Mouse (Mus musculus) forebrain, embryonic 14.5 days (tissue): ENCODE data around the gene Trim44. TPM values are rescaled to one million over a fixed set of nuclear protein-coding genes. Genes with fewer than 3 reads are reported as not detected.

Experiments used
- ATAC-seq: fragments of 200-750 bp; cut with Nextera tagmentation; 2 replicates; pipeline ENCODE4 v1.8.0; 2017; ENCODE audit warnings: mild to moderate bottlenecking, moderate library complexity
- DNase-seq: peaks from one replicate; pipeline ENCODE4 v3.0.0-alpha.2; 2015; ENCODE audit warnings: low spot score
- H3K27ac ChIP-seq: fragments of 300-500 bp; sonication (generic); 2 replicates; pipeline ENCODE4 v1.5.1; 2014; ENCODE audit warnings: low read depth, mild to moderate bottlenecking, control low read depth, low read length, moderate library complexity
- H3K27me3 ChIP-seq: fragments of 300-500 bp; sonication (generic); replicated peaks from 2 replicates; pipeline ENCODE4 v1.6.1; 2014; ENCODE audit warnings: low read length, control low read depth, mixed read lengths; ENCODE audit not compliant: control insufficient read depth, insufficient read depth
- H3K36me3 ChIP-seq: fragments of 300-500 bp; sonication (generic); 2 replicates; pipeline ENCODE4 v1.6.1; 2014; ENCODE audit warnings: low read length, control low read depth; ENCODE audit not compliant: control insufficient read depth, insufficient read depth
- H3K4me1 ChIP-seq: fragments of 300-500 bp; sonication (generic); 2 replicates; pipeline ENCODE4 v1.6.1; 2014; ENCODE audit warnings: antibody characterized with exemption, low read length, control low read depth; ENCODE audit not compliant: control insufficient read depth, insufficient read depth
- H3K4me2 ChIP-seq: fragments of 300-500 bp; sonication (generic); 2 replicates; pipeline ENCODE4 v1.6.1; 2014; ENCODE audit warnings: mild to moderate bottlenecking, control low read depth, low read length
- H3K4me3 ChIP-seq: fragments of 300-500 bp; sonication (generic); 2 replicates; pipeline ENCODE4 v1.5.1; 2014; ENCODE audit warnings: low read depth, low read length, control low read depth
- H3K9ac ChIP-seq: fragments of 300-500 bp; sonication (generic); 2 replicates; pipeline ENCODE4 v1.6.1; 2014; ENCODE audit warnings: mild to moderate bottlenecking, low read length, control low read depth, moderate library complexity
- H3K9me3 ChIP-seq: fragments of 300-500 bp; sonication (generic); replicated peaks from 2 replicates; pipeline ENCODE4 v1.6.1; 2016; ENCODE audit warnings: low read length, control low read depth, mixed read lengths; ENCODE audit not compliant: control insufficient read depth
- WGBS: fragments of 180-500 bp; shearing (Covaris S2); extraction: QIAGEN DNeasy Blood & Tissue Kit; methylation state at CpG from one replicate; pipeline ENCODE4 v1.1.7; 2014; 5-methylcytosine and 5-hydroxymethylcytosine counted together
- polyA plus RNA-seq: library from polyadenylated mRNA; unstranded; fragments of >200 nt; fragmentation: Nextera tagmentation; extraction: Ambion mirVana; gene quantifications from 2 replicates; pipeline ENCODE4 v1.2.1, GENCODE M21; 2014

The Trim44 gene
- polyA plus RNA-seq, 1 experiment from 2014 or later: 29.8 TPM

DNA sequence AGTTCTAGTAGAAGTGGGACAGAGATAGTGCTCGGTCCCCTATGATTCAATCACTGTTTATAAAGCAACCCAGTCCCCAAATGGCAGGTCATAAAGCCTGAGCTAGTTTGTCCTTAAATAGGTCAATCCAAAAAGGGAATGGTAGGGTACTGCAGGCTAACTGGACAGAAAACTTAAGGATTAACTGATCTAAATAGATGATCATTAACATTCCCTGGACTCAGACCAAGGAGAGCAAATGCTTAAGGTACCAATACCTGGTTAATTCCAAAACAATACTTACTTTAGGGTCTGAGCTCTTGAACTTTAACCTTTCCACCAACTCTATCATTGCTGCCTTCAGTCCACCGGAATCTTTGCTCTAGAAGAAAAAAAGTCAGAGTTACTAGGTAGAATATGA lies 27.0 kb downstream of the Trim44 start:
- ATAC-seq: no peak

DNA sequence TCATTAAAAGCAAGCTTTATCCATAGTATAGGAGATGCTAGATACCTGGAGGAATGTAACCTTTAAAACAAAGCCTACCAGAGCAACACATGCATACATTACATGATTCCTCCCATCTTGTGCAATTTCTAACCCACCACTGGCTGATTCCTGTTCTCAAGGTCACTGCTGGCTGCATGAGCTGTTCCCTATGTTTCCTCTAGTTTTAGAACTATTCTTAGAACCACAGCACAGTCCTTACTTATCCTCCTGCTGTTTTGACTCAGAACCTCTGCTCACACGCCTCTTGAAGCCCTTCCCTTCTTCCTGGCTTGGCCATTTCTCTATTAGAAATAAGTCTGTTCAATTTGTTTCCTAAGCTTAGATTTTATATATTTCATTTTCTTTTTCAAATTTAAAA lies 28.7 kb downstream of the Trim44 start:
- Histone ChIP-seq H3K4me2 (no peak overlapping the region), H3K27ac (no peak overlapping the region), H3K4me1 (peaks cover 7% of the 10 kb centered on the region), H3K4me3 (no peak overlapping the region), H3K9ac (no peak overlapping the region), H3K9me3 (no peaks in the 10 kb centered on the region), H3K36me3 (peaks cover 4% of the 10 kb centered on the region; the same call in 1 of the 2 replicates), H3K27me3 (no peaks in the 10 kb centered on the region)
- WGBS: 73% methylated on average over 1 of the region's 1 CpGs
- no peak for ATAC-seq
- DNase-seq: no peak

More for the DNA sequence above, 27.0 kb downstream of the Trim44 start:
- peaks cover 13% of the 10 kb centered on the region for H3K4me1 ChIP-seq
- H3K27ac ChIP-seq: no peak overlapping the region
- H3K27me3 ChIP-seq: no peaks in the 10 kb centered on the region
- H3K9me3 ChIP-seq: no peaks in the 10 kb centered on the region
- no peak overlapping the region for H3K4me3 ChIP-seq
- WGBS: 94% methylated on average over 2 of the region's 2 CpGs
- H3K36me3 ChIP-seq: peaks cover 4% of the 10 kb centered on the region; the same call in 1 of the 2 replicates
- no peak overlapping the region for H3K9ac ChIP-seq
- no peak for DNase-seq
- H3K4me2 ChIP-seq: no peak overlapping the region

GRCm38 (mm10) chr2:102378381-102378780 lies 29.2 kb downstream of the Trim44 start:
- DNase-seq (no peak), ATAC-seq (no peak)
- no peaks in the 10 kb centered on the region for H3K27me3 ChIP-seq
- no peaks in the 10 kb centered on the region for H3K9me3 ChIP-seq
- H3K9ac ChIP-seq: no peak overlapping the region
- peaks cover 4% of the 10 kb centered on the region; the same call in 1 of the 2 replicates for H3K36me3 ChIP-seq
- 96% methylated on average over 1 of the region's 1 CpGs for WGBS
- H3K4me1 ChIP-seq: peaks cover 2% of the 10 kb centered on the region
- no peak overlapping the region for H3K4me3 ChIP-seq
- no peak overlapping the region for H3K4me2 ChIP-seq
- no peak overlapping the region for H3K27ac ChIP-seq

- Histone ChIP-seq H3K4me1 (no peaks in the 10 kb centered on the region), H3K36me3 (peaks cover 4% of the 10 kb centered on the region; the same call in 1 of the 2 replicates), H3K4me3 (no peak overlapping the region), H3K27me3 (no peaks in the 10 kb centered on the region), H3K9me3 (no peaks in the 10 kb centered on the region), H3K9ac (no peak overlapping the region), H3K4me2 (no peak overlapping the region), H3K27ac (no peak overlapping the region)
- ATAC-seq (no peak), DNase-seq (no peak)
- WGBS: 95% methylated on average over 2 of the region's 2 CpGs
These were observed 30.3 kb downstream of the Trim44 start for GRCm38 (mm10) chr2:102377370-102377769.

DNA sequence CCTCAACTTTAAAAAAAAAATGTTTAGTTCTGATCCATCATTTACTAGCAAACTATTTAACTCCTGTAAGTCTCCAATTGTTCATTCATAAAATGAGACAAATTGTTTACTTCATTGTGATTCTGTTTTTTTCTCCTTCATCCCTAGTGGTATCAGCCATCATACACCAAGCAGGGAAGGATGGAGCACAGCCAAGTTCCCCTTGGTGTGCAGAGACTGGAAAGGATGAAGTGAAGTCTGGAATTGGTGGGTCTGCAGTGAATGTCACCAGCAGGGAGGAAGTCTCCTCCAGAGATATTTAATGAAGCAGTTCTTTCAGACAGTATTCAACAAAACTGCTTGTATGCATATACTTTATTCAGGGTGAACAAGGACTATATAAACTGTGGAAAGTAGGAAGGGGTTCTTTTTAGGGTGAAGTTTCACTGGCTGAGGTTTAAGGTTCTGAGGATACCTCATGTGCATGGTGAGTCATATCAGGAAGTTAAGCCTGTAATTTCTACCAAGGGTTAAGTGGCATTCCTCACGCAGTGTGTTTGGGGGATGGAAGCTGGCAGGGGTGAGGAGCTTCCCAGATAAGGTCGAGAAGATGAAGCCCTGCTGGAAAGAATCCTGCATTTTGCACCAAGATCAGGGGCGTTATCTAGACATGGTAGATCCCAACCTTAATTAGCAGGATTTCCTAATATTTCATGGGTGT lies 34.1 kb downstream of the Trim44 start:
- Histone ChIP-seq H3K9ac (no peak overlapping the region), H3K4me2 (no peak overlapping the region), H3K27ac (no peak overlapping the region), H3K27me3 (no peaks in the 10 kb centered on the region), H3K9me3 (no peaks in the 10 kb centered on the region), H3K36me3 (no peaks in the 10 kb centered on the region), H3K4me1 (no peaks in the 10 kb centered on the region), H3K4me3 (no peak overlapping the region)
- no peak for DNase-seq
- WGBS: 74% methylated on average over 3 of the region's 3 CpGs
- no peak for ATAC-seq

DNA sequence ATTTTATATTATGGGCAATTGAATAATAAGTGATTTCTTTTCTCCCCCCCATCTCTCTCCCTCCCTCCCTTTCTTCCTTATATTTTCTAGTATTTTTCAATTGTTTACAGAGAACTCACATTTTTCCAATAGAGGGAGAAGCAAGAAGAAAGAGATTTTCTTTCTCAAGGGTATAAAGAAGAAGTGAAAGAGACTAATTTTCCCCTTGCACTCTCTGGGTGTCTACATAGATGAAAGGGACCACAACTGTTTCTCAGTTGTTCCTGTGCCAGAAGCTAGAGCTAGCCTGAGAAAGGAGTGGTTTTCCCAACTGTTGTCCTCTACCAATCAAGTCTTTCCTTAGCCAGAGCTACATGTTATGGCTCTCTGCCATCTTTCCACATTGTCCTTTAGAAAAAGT lies 34.9 kb downstream of the Trim44 start:
- Histone ChIP-seq H3K9me3 (no peaks in the 10 kb centered on the region), H3K9ac (no peak overlapping the region), H3K4me1 (no peaks in the 10 kb centered on the region), H3K36me3 (no peaks in the 10 kb centered on the region), H3K27me3 (no peaks in the 10 kb centered on the region), H3K27ac (no peak overlapping the region), H3K4me3 (no peak overlapping the region), H3K4me2 (no peak overlapping the region)
- ATAC-seq (no peak), DNase-seq (no peak)

GRCm38 (mm10) chr2:102371332-102371731 lies 36.3 kb downstream of the Trim44 start:
- no peaks in the 10 kb centered on the region for H3K36me3 ChIP-seq
- no peak overlapping the region for H3K9ac ChIP-seq
- H3K4me1 ChIP-seq: no peaks in the 10 kb centered on the region
- ATAC-seq (no peak), DNase-seq (no peak)
- no peaks in the 10 kb centered on the region for H3K9me3 ChIP-seq
- no peak overlapping the region for H3K27ac ChIP-seq
- H3K4me2 ChIP-seq: no peak overlapping the region
- no peaks in the 10 kb centered on the region for H3K27me3 ChIP-seq
- H3K4me3 ChIP-seq: no peak overlapping the region

DNA sequence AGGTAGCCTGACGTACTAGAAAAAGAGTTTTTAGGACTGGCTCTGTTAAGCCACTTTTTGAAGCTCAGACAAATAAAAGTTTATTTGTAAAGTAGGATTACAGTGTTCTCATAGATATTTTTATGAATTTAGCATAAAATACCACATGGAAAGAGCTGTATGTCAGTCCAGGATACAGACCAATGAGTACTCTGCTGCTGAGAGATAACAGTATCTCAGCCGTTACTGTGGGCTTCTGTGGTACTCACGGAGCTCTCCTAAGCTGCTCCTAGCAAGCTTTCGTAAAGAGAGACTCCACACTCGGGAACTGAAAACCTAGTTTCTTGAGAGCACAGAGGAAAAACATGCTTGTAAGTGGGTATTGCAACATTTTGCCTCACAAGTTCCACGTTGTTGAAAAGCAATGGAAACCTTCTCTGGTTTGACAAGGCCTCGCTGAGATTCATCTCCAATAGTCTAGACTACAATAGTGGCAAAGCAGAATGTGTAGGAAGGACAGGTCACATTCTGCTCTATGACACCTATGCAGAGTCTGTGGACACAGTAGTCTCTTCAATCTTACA lies 41.6 kb downstream of the Trim44 start:
- Histone ChIP-seq H3K27ac (no peak overlapping the region), H3K9me3 (no peaks in the 10 kb centered on the region), H3K9ac (no peak overlapping the region), H3K36me3 (no peaks in the 10 kb centered on the region), H3K4me2 (no peak overlapping the region), H3K27me3 (no peaks in the 10 kb centered on the region), H3K4me1 (peaks cover 6% of the 10 kb centered on the region), H3K4me3 (no peak overlapping the region)
- ATAC-seq: no peak
- DNase-seq: no peak
- 90% methylated on average over 7 of the region's 7 CpGs for WGBS

DNA sequence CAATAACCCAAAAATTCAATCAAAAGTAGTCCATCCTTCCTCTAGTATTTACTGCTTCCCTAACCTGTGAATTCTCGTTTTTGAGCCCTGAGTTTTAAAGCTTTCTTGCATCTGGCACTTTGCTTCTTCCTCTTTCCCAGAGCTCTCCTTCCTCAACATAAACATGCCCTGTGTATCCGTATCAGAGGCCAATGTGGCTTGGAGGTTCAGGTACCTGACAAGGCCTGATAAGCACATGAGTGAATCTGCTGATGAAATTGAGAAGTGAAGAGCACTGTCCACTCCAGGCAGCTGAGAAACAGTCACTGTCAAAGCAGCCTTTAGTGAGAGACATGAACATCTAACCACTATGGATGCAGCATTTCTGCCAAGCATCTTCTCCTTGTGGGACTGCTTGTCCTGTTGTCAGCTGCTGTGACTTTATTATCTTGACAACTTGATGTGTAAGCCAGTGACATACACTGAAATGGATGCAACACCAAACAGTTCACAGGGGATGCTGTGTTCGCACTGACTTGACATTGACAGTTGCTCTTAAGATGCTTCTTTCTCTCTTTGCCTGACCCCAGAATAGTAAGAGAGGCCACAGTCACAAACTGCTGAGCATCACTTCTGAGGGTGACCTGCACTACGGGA lies 42.9 kb downstream of the Trim44 start:
- Histone ChIP-seq H3K4me1 (peaks cover 9% of the 10 kb centered on the region), H3K27me3 (no peaks in the 10 kb centered on the region), H3K4me3 (no peak overlapping the region), H3K9ac (no peak overlapping the region), H3K4me2 (no peak overlapping the region), H3K9me3 (no peaks in the 10 kb centered on the region), H3K27ac (no peak overlapping the region), H3K36me3 (no peaks in the 10 kb centered on the region)
- no peak for DNase-seq
- WGBS: 89% methylated on average over 4 of the region's 4 CpGs
- ATAC-seq: no peak
